Mouse (Mus musculus) neural tube, embryonic 15.5 days (tissue): ENCODE data around the gene Stk31. TPM values are rescaled to one million over a fixed set of nuclear protein-coding genes. Genes with fewer than 3 reads are reported as not detected.

ENCODE experiments used
- ATAC-seq: fragments of 200-750 bp; cut with Nextera tagmentation; 2 replicates; pipeline ENCODE4 v1.8.0; 2017; ENCODE audit warnings: mild to moderate bottlenecking, moderate TSS enrichment, moderate library complexity; ENCODE audit not compliant: low FRiP score
- H3K27ac ChIP-seq: fragments of 300-500 bp; sonication (generic); replicated peaks from 2 replicates; pipeline ENCODE4 v1.5.1; 2015; ENCODE audit warnings: mild to moderate bottlenecking, inconsistent platforms
- H3K27me3 ChIP-seq: fragments of 300-500 bp; sonication (generic); replicated peaks from 2 replicates; pipeline ENCODE4 v1.6.1; 2015; ENCODE audit warnings: inconsistent platforms
- H3K36me3 ChIP-seq: fragments of 300-500 bp; sonication (generic); 2 replicates; pipeline ENCODE4 v1.6.1; 2015; ENCODE audit warnings: inconsistent platforms
- H3K4me1 ChIP-seq: fragments of 300-500 bp; sonication (generic); 2 replicates; pipeline ENCODE4 v1.6.1; 2015; ENCODE audit warnings: inconsistent platforms
- H3K4me2 ChIP-seq: fragments of 300-500 bp; sonication (generic); 2 replicates; pipeline ENCODE4 v1.6.1; 2015; ENCODE audit warnings: inconsistent platforms, mild to moderate bottlenecking, moderate library complexity
- H3K4me3 ChIP-seq: fragments of 300-500 bp; sonication (generic); replicated peaks from 2 replicates; pipeline ENCODE4 v1.5.1; 2015; ENCODE audit warnings: mild to moderate bottlenecking, inconsistent platforms
- H3K9ac ChIP-seq: fragments of 300-500 bp; sonication (generic); replicated peaks from 2 replicates; pipeline ENCODE4 v1.6.1; 2015; ENCODE audit warnings: mild to moderate bottlenecking, inconsistent platforms
- H3K9me3 ChIP-seq: fragments of 300-500 bp; sonication (generic); replicated peaks from 2 replicates; pipeline ENCODE4 v1.6.1; 2016; ENCODE audit warnings: inconsistent platforms
- WGBS: fragments of 180-500 bp; shearing (Covaris S2); methylation state at CpG from one replicate; pipeline ENCODE4 v1.1.7; 2015; ENCODE audit warnings: mixed read lengths; 5-methylcytosine and 5-hydroxymethylcytosine counted together
- polyA plus RNA-seq: library from polyadenylated mRNA; unstranded; fragments of >200 nt; fragmentation: Nextera tagmentation; extraction: Ambion mirVana; gene quantifications from 2 replicates; pipeline ENCODE4 v1.2.1, GENCODE M21; 2015

The Stk31 gene
- polyA plus RNA-seq = 0.05 and 0.18 TPM in 2 replicates

DNA sequence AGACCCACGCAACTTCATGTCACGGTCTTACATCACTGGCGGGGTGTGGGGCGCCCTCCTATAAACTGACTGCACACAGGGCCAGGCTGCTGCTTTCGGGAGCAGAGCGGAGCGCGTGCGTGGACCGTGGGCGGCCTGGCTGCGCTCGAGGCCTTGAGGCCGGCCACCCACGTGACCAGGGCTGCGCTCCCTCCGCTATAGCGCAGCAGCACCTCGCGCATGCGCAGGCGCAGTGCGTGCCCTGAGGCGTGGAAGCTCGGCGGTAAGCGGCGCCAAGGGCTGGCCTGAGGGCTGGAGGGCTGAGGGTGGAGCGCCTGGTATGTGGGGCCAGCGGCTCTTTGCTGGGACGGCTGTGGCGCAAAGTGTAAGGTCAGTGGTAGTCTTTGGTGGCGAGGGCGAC lies at the start of gene Stk31:
TSS of gene Stk31 (plus strand) at position 289 of the 400 bp plus-strand sequence.
- no peaks in the 10 kb centered on the region for H3K9me3 ChIP-seq
- no peak within 1 kb of the TSS for H3K27ac ChIP-seq
- ATAC-seq = no peak
- H3K4me2 ChIP-seq = no peak within 1 kb of the TSS
- no peaks in the 10 kb centered on the region for H3K4me1 ChIP-seq
- H3K27me3 ChIP-seq = no peaks in the 10 kb centered on the region
- no peak within 1 kb of the TSS for H3K4me3 ChIP-seq
- 89% methylated on average over 34 of the region's 34 CpGs for WGBS
- no peaks in the 10 kb centered on the region for H3K36me3 ChIP-seq
- H3K9ac ChIP-seq = no peak within 1 kb of the TSS

DNA sequence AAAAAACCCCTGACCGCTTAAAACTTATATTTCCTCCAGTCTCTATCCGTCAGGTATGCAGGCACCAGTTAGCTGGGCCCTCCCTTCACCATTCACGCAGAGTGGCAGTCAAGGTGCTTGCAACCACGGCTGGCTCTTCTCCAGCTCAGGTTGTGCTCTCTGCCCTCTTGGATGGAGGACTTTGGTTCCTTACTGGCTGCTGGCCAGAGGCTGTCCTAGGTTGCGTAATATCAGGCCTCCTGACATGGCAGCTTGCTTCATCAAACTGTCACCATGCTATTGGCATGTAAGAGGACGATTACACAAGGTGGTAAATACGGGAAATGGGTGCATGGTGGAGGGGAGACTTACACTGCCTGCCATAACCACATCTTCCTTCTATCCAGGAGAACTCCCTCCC lies 45.6 kb upstream of the Stk31 start:
- no peak overlapping the region for H3K4me3 ChIP-seq

DNA sequence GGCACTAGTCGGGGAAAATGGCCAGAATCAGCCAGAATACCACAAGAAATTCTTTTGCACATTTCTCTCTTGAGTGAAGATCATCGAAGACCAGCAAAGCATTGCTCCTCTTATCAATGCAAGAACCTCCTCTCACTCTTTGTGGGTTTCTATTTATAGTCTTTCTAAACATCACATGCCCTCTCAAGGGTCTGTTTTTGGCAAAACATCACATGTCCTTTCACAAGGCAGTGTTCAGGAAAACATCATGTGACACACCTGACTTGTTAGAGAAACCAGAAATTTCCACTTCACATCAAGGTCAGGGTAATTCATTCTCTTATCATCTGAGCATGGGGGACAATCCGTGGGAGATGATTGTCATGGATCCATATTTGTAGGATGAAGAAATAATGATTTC lies 40.8 kb upstream of the Stk31 start:
- Histone ChIP-seq H3K9me3 (no peaks in the 10 kb centered on the region), H3K36me3 (no peaks in the 10 kb centered on the region), H3K4me3 (no peak overlapping the region), H3K9ac (no peak overlapping the region), H3K4me1 (no peaks in the 10 kb centered on the region), H3K27ac (no peak overlapping the region), H3K27me3 (no peaks in the 10 kb centered on the region), H3K4me2 (no peak overlapping the region)
- 91% methylated on average over 3 of the region's 3 CpGs for WGBS
- ATAC-seq = no peak

More for the DNA sequence above, 45.6 kb upstream of the Stk31 start:
- no peaks in the 10 kb centered on the region; the same call in 1 of the 2 replicates for H3K9me3 ChIP-seq
- WGBS = 94% methylated on average over 7 of the region's 7 CpGs
- no peak overlapping the region for H3K4me2 ChIP-seq
- no peaks in the 10 kb centered on the region for H3K4me1 ChIP-seq
- H3K27ac ChIP-seq = no peak overlapping the region
- no peaks in the 10 kb centered on the region for H3K27me3 ChIP-seq
- no peak for ATAC-seq
- no peak overlapping the region for H3K9ac ChIP-seq
- no peaks in the 10 kb centered on the region for H3K36me3 ChIP-seq

DNA sequence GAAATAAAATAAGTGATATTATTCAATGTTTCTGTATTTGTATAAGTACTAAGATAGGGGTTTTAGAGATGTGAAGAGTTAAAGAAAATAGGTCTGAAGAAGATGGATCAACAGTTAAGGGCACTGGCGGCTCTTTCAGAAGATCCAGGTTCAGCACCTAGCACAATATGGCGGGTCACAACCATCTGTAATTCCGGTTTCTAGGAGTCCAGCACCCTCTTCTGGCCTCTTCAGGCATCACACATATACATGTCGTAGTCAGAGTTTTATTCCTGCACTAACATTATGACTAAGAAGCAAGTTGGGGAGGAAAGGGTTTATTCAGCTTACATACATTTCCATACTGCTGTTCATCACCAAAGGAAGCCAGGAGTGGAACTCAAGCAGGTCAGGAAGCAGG lies 40.2 kb upstream of the Stk31 start:
- no peak overlapping the region for H3K9ac ChIP-seq
- WGBS = 79% methylated on average over 4 of the region's 4 CpGs
- no peak overlapping the region for H3K4me2 ChIP-seq
- no peak overlapping the region for H3K27ac ChIP-seq
- no peaks in the 10 kb centered on the region for H3K9me3 ChIP-seq
- no peak overlapping the region for H3K4me3 ChIP-seq
- no peaks in the 10 kb centered on the region for H3K4me1 ChIP-seq
- H3K27me3 ChIP-seq = no peaks in the 10 kb centered on the region
- no peaks in the 10 kb centered on the region for H3K36me3 ChIP-seq
- ATAC-seq = no peak

DNA sequence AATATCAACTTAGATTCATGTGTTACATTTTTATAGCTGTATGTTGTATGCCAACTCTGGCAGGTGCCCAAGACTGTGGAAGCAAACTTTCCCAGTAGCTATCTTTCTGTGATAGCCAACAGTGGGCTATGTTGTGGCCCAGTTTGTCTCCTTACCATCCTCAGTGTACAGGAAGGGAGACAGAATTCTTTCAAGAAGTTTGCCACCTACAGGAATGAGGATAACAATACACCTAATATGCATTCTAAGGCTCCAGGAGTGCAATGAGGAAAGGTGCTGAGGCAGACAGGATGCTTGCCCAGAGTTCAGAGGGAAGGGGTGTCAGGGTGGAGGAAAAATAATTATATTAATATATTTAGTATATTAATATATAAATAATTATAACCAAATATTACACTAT lies 35.0 kb upstream of the Stk31 start:
- no peak for ATAC-seq
- H3K36me3 ChIP-seq = no peaks in the 10 kb centered on the region
- H3K4me3 ChIP-seq = no peak overlapping the region
- no peak overlapping the region for H3K4me2 ChIP-seq
- no peak overlapping the region for H3K27ac ChIP-seq
- no peaks in the 10 kb centered on the region for H3K27me3 ChIP-seq
- no peaks in the 10 kb centered on the region for H3K4me1 ChIP-seq
- H3K9me3 ChIP-seq = no peaks in the 10 kb centered on the region
- no peak overlapping the region for H3K9ac ChIP-seq

DNA sequence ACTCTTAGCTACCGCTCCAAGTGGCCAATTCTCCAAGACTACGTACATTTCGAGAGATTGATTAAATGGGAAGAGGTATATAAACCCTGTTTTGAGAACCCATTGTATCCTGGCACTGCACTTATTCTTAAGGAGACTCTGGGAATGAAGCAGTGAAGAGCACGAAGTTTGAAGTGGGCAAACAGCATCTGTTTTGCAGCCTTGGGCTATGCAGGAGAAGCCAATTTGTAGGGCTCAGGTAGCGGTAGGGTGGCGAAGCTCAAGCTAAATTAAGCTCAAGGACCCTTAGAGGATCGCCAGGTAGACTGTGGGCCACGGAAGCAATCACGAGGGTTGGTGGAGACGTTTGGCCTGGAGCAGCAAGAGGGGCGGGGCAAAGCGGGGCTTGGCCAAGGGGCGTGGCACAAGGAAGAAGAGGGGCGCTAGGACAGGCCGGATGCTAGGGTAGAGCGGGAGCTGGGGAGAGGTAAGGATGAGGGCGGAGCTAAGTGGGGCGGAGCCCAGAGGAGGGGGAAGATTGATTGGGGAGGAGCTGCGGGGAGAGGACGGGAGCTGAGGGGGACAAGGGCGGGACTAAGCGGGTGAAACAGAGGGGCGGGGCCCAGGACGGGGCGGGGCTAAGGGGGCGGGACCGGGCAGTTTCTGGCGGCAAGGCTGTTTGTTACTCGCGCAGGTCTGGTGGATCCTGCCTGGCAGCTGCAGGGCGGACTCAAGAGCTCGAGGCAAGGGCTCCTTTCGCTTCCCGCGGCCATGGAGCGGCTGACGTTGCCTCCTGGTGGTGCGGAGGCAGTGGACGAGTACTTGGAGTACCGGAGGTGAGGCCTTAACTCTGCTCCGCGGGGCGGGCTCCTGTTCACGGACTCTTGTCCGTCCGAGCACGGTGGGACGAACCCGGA lies 28.0 kb upstream of the Stk31 start, which contains the start of gene Fam221a:
TSS of gene Fam221a (plus strand) at position 581 of the 896 bp plus-strand sequence.
- H3K4me3 ChIP-seq = peak within 1 kb of the TSS; percentile 64
- H3K4me1 ChIP-seq = peaks cover 11% of the 10 kb centered on the region
- H3K9ac ChIP-seq = peak within 1 kb of the TSS; percentile 61
- peak; percentile 98 for ATAC-seq
- 3% methylated on average over 46 of the region's 49 CpGs for WGBS
- no peaks in the 10 kb centered on the region for H3K9me3 ChIP-seq
- H3K27me3 ChIP-seq = no peaks in the 10 kb centered on the region
- H3K36me3 ChIP-seq = no peaks in the 10 kb centered on the region
- H3K4me2 ChIP-seq = peak within 1 kb of the TSS; percentile 95
- H3K27ac ChIP-seq = peak within 1 kb of the TSS; percentile 75

DNA sequence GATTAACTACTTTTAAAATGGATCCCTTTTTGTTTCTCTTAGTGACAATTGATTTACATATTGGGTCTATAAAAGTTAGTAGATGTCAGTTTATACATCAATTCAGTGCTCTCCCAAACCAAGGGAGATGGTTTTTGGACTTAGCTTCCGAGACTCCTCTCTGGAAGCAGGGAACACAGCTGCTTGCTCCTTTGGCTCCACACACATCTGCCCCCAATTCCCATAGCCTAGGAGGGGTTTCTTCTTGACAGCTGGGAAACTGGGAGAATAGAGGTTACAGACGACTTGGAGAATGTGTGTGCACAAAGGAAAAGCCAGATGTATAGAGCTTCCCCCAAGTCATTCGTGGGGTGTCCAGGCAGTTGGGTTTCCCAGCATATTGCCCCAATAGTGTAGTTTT lies 27.2 kb upstream of the Stk31 start:
- H3K4me1 ChIP-seq = peaks cover 11% of the 10 kb centered on the region
- H3K4me2 ChIP-seq = peak overlapping the region; percentile 95
- no peaks in the 10 kb centered on the region for H3K9me3 ChIP-seq
- no peak for ATAC-seq
- H3K27ac ChIP-seq = no peak overlapping the region
- no peaks in the 10 kb centered on the region for H3K36me3 ChIP-seq
- peak overlapping the region; percentile 64 for H3K4me3 ChIP-seq
- no peaks in the 10 kb centered on the region for H3K27me3 ChIP-seq
- WGBS = 31% methylated on average over 3 of the region's 3 CpGs
- H3K9ac ChIP-seq = peak overlapping the region; percentile 61

DNA sequence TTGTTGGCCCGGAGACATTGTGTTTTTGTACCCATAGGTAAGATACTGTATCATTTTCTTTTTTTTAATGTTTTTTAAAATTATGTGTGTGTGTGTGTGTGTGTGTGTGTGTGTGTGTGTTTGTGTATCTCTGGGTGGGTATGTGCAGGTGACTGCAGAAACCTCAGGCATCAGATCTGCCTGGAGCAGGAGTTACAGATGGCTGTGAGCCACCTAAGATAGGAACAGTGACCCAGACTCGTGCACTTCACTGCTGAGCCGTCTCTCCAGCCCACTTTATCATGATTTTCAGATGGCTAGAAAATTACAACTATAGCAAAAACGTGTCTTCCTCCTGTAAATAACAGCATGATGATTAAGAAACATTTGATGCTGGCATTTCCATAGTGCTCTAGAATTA lies 22.7 kb upstream of the Stk31 start:
- H3K27ac ChIP-seq = no peak overlapping the region
- no peak overlapping the region for H3K4me2 ChIP-seq
- H3K9ac ChIP-seq = no peak overlapping the region
- no peak overlapping the region for H3K4me3 ChIP-seq
- no peaks in the 10 kb centered on the region for H3K9me3 ChIP-seq
- H3K4me1 ChIP-seq = peaks cover 7% of the 10 kb centered on the region
- H3K36me3 ChIP-seq = no peaks in the 10 kb centered on the region
- ATAC-seq = no peak
- 81% methylated on average over 4 of the region's 4 CpGs for WGBS
- H3K27me3 ChIP-seq = no peaks in the 10 kb centered on the region

DNA sequence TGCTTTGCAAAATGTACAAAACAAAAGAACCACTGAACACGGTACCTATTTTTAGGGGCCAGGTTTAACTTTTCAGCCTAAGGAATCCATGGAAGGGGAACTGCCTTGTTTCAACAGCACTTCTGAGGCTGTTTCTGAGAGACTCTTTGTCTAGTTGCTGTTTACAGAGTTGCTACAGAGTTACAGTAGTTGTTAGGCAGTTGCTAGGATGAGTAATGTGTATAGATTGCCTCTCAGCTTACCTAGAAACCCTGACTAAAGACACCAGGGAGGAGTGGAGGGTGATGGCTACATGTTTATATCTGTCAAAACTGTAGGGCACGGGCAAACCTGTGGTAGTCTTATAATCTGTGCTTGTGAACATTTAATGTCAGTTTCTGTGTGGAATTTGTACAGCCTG lies 21.5 kb upstream of the Stk31 start:
- Histone ChIP-seq H3K27me3 (no peaks in the 10 kb centered on the region), H3K36me3 (no peaks in the 10 kb centered on the region), H3K4me3 (no peak overlapping the region), H3K27ac (no peak overlapping the region), H3K9me3 (no peaks in the 10 kb centered on the region), H3K4me2 (no peak overlapping the region), H3K4me1 (no peaks in the 10 kb centered on the region), H3K9ac (no peak overlapping the region)
- no peak for ATAC-seq
- WGBS = 59% methylated on average over 2 of the region's 2 CpGs

DNA sequence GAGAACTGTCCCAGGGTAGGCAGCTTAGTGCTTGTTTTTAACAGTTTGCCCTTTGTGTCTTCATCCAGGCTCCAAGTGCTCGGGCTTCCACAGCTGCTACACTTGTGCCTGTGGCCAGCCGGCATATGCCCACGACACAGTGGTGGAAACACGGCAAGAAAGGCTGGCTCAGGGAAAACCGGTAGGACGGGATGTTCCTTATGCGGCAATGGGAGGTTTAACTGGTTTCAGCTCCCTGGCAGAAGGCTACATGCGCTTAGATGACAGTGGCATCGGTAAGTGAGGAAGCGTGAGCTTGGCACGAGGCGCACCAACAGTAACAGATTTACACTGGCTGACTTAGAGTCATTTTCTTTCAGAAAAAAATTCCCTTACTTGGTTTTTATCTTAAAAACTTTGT lies 17.1 kb upstream of the Stk31 start:
- Histone ChIP-seq H3K4me1 (no peaks in the 10 kb centered on the region), H3K4me2 (no peak overlapping the region), H3K4me3 (no peak overlapping the region), H3K9ac (no peak overlapping the region), H3K9me3 (no peaks in the 10 kb centered on the region), H3K27me3 (no peaks in the 10 kb centered on the region), H3K36me3 (no peaks in the 10 kb centered on the region), H3K27ac (no peak overlapping the region)
- no peak for ATAC-seq
- WGBS = 71% methylated on average over 12 of the region's 12 CpGs

DNA sequence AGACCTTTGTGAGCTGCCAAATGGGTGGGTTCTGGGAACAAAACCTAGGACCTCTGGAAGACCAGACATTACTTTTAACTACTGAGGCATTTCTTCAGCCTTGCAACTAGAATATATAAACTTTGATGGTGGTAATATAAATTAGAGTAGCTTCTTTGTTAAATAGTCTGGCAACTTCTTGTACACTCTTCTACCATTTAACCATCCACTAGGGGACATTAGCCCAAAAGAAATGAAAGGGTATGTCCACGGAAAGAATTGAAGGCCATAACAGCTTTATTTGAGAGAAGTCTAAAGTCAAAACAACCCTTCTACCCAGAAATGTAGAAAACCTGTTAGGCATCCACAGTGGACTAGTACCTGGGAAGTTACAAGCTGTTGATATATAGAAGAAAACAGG lies 1.1 kb upstream of the Stk31 start:
- no peak overlapping the region for H3K27ac ChIP-seq
- WGBS = 69% methylated on average over 1 of the region's 1 CpGs
- no peak for ATAC-seq
- no peaks in the 10 kb centered on the region for H3K9me3 ChIP-seq
- no peak overlapping the region for H3K4me3 ChIP-seq
- H3K9ac ChIP-seq = no peak overlapping the region
- no peaks in the 10 kb centered on the region for H3K4me1 ChIP-seq
- no peaks in the 10 kb centered on the region for H3K36me3 ChIP-seq
- H3K4me2 ChIP-seq = no peak overlapping the region
- no peaks in the 10 kb centered on the region for H3K27me3 ChIP-seq

DNA sequence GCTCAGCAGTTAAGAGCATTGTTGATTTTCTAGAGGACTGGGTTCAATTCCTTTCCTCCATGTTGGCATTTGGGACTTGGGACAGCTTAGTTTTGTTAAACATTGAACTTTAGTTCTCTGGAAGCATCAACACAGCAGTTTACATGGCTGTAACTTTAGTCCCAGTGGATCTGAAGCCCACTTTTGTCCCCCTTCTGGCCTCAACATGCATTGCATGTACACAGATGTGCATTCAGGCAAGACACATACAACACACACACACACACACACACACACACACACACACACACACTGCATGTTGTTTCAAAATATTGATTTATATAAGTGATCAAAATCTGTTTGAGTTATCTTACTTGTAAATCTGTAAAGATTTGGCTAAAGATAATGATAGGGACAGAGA lies 2.1 kb downstream of the Stk31 start:
- H3K36me3 ChIP-seq = no peaks in the 10 kb centered on the region
- H3K4me2 ChIP-seq = no peak overlapping the region
- no peaks in the 10 kb centered on the region for H3K9me3 ChIP-seq
- H3K9ac ChIP-seq = no peak overlapping the region
- no peaks in the 10 kb centered on the region for H3K4me1 ChIP-seq
- H3K27ac ChIP-seq = no peak overlapping the region
- ATAC-seq = no peak
- H3K27me3 ChIP-seq = no peaks in the 10 kb centered on the region
- no peak overlapping the region for H3K4me3 ChIP-seq
